Mouse (Mus musculus): ENCODE results near the gene Crot. TPM values are rescaled to one million over a fixed set of nuclear protein-coding genes. Genes with fewer than 3 reads are reported as not detected.

Gene Crot
- 24.0 and 24.8 TPM in 2 replicates for polyA plus RNA-seq (2012; rRNA removed)

DNA sequence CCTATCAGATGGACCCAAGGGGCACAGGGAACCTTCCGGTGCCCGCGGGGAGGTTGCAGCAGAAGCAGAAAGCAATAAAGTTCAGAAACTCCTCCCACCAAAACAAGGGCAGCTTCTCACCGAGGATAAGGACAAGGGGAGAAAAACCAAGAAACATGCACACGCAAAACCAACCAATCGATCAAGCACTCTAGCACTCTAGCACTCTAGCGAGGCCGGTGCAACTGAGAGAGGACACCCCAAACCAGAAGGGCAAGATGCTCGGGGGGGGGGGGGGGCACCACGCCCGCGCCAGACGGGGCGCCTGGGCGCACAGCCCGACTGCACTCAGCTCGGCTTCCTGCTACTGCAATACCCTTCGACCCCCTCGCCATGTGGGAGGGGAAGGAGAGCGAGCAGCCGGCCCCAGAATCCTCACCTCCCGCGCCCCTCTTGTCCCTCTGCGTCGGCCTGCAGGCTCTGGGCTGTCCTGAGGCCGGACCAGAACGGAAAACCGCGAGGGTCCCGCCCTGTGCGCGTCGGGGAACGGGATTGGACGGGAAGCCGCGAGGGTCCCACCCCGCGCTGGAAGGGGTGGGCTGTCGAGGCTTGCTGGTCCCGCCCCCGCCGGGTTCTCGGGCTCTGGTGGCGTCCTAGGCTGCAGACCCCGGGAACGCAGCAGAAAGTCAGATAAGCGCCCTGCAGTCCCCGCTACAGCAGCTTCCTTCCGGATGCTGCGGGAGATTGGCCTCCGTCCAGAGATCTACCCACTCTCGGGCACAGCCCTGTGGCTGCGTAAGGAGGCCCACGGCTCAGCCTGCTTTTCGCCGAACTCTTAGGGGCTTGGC lies at the start of gene Crot:
Gene Crot (minus strand): TSS at position 639 of the 827 bp plus-strand sequence.
- peak; percentile 93 to 94 for DNase-seq
- no peaks in the 10 kb centered on the region for H3K27me3 ChIP-seq (ENCODE audit: control insufficient read depth, insufficient read depth, low read length)
- peak within 1 kb of the TSS; percentile 80 for H3K4me3 ChIP-seq (replicated peaks; ENCODE audit: insufficient read depth, low read depth, low read length)
- H3K4me1 ChIP-seq (ENCODE audit: control insufficient read depth, insufficient read depth, low read length): peaks cover 2% of the 10 kb centered on the region; the same call in 1 of the 2 replicates
- under 1% methylated on average over 51 of the region's 57 CpGs for WGBS
- H3K27ac ChIP-seq (ENCODE audit: insufficient read depth, low read length): peak within 1 kb of the TSS; percentile 84
- TF ChIP-seq CTCF (IDR thresholded peaks at IDR 0.05; ENCODE audit: borderline replicate concordance, insufficient read depth, low read depth, low read length) (no peak), POLR2A (IDR thresholded peaks at IDR 0.05; ENCODE audit: borderline replicate concordance, insufficient read depth, low read length) (peak; percentile 92)

DNA sequence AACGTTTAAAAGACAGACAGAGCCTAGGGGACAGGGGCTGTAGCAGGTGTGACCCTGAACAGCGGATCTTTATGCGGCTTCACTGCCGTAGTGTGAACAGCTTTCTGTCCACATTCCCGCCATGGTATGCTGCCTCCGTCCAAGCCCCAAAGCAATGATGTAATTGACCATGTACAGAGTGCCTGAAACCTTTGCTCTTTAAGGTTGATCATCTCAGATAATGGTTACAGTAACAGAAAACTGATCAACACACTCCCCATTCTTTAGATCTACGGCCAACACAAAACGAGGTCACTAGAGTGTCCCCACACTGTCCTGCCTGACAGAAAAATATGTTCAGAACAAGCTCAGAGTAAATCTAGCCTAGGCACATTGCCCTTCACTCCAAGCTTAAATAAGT lies 48.8 kb upstream of the Crot start:
- H3K4me1 ChIP-seq (ENCODE audit: control insufficient read depth, insufficient read depth, low read length): no peaks in the 10 kb centered on the region

DNA sequence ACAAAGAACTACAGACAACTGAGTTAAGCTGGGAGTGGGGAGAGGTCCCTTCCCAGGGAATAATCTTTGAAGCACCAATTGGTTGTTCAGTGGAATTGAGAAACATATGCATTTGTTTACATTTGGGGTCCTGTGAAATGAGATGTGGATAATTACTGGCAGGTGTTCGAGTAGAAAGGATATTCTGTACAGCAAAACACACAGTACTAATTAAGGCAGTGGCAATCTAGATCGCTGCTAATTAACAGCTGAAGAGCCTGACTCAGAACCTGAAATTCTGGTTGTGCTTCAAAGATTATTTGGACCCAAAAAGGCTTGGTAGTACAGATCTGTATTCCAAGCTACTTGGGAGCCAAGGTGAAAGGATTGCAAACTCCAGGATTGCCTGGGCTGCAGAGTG lies 47.7 kb upstream of the Crot start:
- TF ChIP-seq POLR2A (IDR thresholded peaks at IDR 0.05; ENCODE audit: borderline replicate concordance, insufficient read depth, low read length) (no peak), CTCF (IDR thresholded peaks at IDR 0.05; ENCODE audit: borderline replicate concordance, insufficient read depth, low read depth, low read length) (no peak)
- H3K4me1 ChIP-seq (ENCODE audit: control insufficient read depth, insufficient read depth, low read length): no peaks in the 10 kb centered on the region
- WGBS: 42% methylated on average over 2 of the region's 2 CpGs
- no peaks in the 10 kb centered on the region for H3K27me3 ChIP-seq (ENCODE audit: control insufficient read depth, insufficient read depth, low read length)
- DNase-seq: no peak
- no peak overlapping the region for H3K27ac ChIP-seq (ENCODE audit: insufficient read depth, low read length)
- H3K4me3 ChIP-seq (replicated peaks; ENCODE audit: insufficient read depth, low read depth, low read length): no peak overlapping the region

More for the DNA sequence above, 48.8 kb upstream of the Crot start:
- Histone ChIP-seq H3K27ac (ENCODE audit: insufficient read depth, low read length) (no peak overlapping the region), H3K4me3 (replicated peaks; ENCODE audit: insufficient read depth, low read depth, low read length) (no peak overlapping the region), H3K27me3 (ENCODE audit: control insufficient read depth, insufficient read depth, low read length) (no peaks in the 10 kb centered on the region)
- WGBS: 89% methylated on average over 8 of the region's 8 CpGs
- TF ChIP-seq POLR2A (IDR thresholded peaks at IDR 0.05; ENCODE audit: borderline replicate concordance, insufficient read depth, low read length) (no peak), CTCF (IDR thresholded peaks at IDR 0.05; ENCODE audit: borderline replicate concordance, insufficient read depth, low read depth, low read length) (no peak)
- DNase-seq: no peak

DNA sequence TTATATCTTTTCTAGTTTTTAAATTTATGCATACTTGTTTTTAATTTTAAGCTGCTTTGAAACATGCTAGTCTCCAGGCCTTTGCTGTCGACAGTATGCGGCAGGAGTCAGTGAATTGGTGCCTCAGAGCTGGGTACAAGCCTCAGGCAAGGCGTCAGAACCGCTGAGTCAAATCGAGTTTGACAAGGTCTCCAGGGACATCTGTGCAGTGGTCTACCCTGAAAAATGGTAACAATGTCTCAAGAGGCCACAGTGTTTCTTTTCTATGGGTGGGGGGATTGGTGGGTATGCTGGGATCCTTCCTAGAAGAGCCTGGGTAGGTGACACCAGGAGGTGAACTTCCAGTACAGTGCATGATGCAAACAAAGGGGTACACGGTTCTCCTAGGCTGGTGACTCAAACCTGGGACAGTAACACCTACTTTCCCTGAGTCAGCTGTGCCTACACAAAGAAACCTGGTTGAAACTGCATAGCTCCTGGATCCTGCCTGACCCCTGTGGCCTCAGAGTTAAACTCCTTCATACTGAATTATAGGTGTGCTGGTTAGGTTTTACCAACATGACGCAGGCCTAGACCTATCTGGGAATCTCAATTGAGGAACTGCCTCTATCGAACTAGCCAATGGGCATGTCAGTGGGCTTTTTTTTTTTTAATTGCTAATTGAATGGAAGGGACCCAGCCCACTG lies 46.6 kb upstream of the Crot start:
- Histone ChIP-seq H3K4me1 (ENCODE audit: control insufficient read depth, insufficient read depth, low read length) (no peaks in the 10 kb centered on the region), H3K27me3 (ENCODE audit: control insufficient read depth, insufficient read depth, low read length) (no peaks in the 10 kb centered on the region), H3K27ac (ENCODE audit: insufficient read depth, low read length) (no peak overlapping the region), H3K4me3 (replicated peaks; ENCODE audit: insufficient read depth, low read depth, low read length) (no peak overlapping the region)
- 78% methylated on average over 8 of the region's 8 CpGs for WGBS
- DNase-seq: no peak
- TF ChIP-seq CTCF (IDR thresholded peaks at IDR 0.05; ENCODE audit: borderline replicate concordance, insufficient read depth, low read depth, low read length): no peak
- no peak for TF ChIP-seq POLR2A (IDR thresholded peaks at IDR 0.05; ENCODE audit: borderline replicate concordance, insufficient read depth, low read length)

DNA sequence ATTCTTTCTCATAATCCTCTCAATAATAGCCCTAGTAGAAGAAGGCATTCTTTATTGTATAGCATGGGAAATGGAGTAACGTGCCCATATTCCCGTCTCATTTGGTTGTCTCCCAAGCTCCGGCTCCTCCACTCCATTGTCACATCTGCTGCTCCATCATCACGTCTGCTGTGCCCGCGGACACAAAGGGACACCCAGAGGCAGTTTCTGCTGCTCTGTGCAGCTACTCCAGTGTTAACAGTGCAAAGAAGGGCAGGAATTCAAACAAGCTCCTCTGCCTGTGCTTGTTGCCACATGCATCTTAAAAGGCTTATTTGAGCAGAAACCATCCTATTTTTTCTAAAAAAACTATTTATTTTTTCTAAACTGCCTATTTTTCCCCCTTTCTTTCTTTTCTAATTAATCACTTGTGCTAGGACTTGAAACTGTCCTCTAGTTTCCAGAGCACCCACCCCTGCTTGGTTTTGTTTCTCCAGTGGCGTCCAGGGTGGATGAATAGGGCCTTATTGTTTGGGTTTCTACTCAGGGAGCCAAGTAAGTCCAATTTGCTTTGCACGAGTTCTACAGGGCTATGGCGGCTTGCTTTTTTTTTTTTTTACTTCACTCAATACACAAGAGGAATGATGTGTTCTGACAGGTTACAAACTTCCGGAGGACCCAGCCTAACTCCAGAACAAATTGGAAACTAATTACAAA lies 45.7 kb upstream of the Crot start:
- DNase-seq: no peak
- Histone ChIP-seq H3K4me3 (replicated peaks; ENCODE audit: insufficient read depth, low read depth, low read length) (no peak overlapping the region), H3K27ac (ENCODE audit: insufficient read depth, low read length) (no peak overlapping the region), H3K27me3 (ENCODE audit: control insufficient read depth, insufficient read depth, low read length) (no peaks in the 10 kb centered on the region), H3K4me1 (ENCODE audit: control insufficient read depth, insufficient read depth, low read length) (no peaks in the 10 kb centered on the region)
- TF ChIP-seq CTCF (IDR thresholded peaks at IDR 0.05; ENCODE audit: borderline replicate concordance, insufficient read depth, low read depth, low read length): no peak
- 48% methylated on average over 10 of the region's 10 CpGs for WGBS

DNA sequence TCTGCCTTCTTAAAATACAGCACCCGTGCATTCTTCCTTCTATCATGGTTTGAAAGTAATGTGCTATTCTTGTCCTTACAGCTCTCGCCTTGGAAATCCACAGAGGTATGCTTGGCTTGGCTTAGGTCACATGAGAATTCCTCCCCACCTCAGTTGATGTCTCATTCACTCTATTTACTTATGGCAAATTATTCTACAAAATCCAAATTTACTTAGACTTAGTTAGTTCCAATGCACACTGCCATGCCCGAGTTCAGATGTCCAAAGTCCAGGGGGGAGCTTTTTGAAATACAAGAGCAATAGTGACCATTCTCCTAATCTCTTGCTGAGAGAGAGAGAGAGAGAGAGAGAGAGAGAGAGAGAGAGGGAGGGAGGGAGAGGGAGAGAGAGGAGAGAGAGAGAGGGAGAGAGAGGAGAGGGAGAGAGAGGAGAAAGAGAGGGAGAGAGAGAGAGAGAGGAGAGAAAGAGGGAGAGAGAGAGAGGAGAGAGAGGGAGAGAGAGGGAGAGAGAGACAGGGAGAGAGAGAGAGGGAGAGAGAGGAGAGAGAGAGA lies 43.6 kb upstream of the Crot start:
- TF ChIP-seq POLR2A (IDR thresholded peaks at IDR 0.05; ENCODE audit: borderline replicate concordance, insufficient read depth, low read length): no peak
- TF ChIP-seq CTCF (IDR thresholded peaks at IDR 0.05; ENCODE audit: borderline replicate concordance, insufficient read depth, low read depth, low read length): no peak
- Histone ChIP-seq H3K4me3 (replicated peaks; ENCODE audit: insufficient read depth, low read depth, low read length) (no peak overlapping the region), H3K27me3 (ENCODE audit: control insufficient read depth, insufficient read depth, low read length) (no peaks in the 10 kb centered on the region), H3K4me1 (ENCODE audit: control insufficient read depth, insufficient read depth, low read length) (no peaks in the 10 kb centered on the region), H3K27ac (ENCODE audit: insufficient read depth, low read length) (no peak overlapping the region)
- no peak for DNase-seq
- WGBS: 84% methylated on average over 3 of the region's 3 CpGs

DNA sequence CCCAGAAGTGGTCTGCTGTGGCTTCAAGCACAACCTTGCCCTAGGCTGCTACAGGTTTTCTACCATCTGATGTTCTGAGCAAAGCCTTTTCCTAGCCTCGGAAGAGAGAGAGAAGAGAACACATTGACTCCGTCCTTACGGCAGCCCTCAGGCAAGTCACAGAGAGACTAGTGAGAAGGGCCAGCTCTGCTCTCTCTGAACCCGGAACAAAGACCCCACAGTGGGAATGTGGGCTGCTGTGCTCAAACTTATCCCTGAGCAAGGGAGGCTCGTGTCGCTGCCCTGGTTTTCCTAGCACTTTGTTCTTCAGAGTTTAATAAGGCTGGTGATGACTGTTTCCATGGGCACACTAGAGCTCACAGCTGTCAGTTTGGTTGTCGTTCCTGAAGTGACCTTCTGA lies 42.9 kb upstream of the Crot start:
- Histone ChIP-seq H3K27me3 (ENCODE audit: control insufficient read depth, insufficient read depth, low read length) (no peaks in the 10 kb centered on the region), H3K27ac (ENCODE audit: insufficient read depth, low read length) (no peak overlapping the region), H3K4me3 (replicated peaks; ENCODE audit: insufficient read depth, low read depth, low read length) (no peak overlapping the region), H3K4me1 (ENCODE audit: control insufficient read depth, insufficient read depth, low read length) (peaks cover 2% of the 10 kb centered on the region; the same call in 1 of the 2 replicates)
- TF ChIP-seq CTCF (IDR thresholded peaks at IDR 0.05; ENCODE audit: borderline replicate concordance, insufficient read depth, low read depth, low read length): no peak
- no peak for TF ChIP-seq POLR2A (IDR thresholded peaks at IDR 0.05; ENCODE audit: borderline replicate concordance, insufficient read depth, low read length)
- no peak for DNase-seq
- WGBS: 54% methylated on average over 7 of the region's 7 CpGs

Measured in cerebellum, adult 2 months (tissue).